Mouse (Mus musculus) liver, adult 2 months (tissue): ENCODE measurements at regions not wholly inside any gene's neighbourhood (a gene's known extent, or its start where the extent isn't known, plus 50 kb on each side); places are given as distances from the start of the nearest gene placed in this dataset.

Experiments
- CTCF ChIP-seq: fragments of 200-500 bp; IDR thresholded peaks from 2 replicates; pipeline ENCODE4 v1.5.1; 2011; ENCODE audit warnings: low read depth, low read length, control low read depth
- POLR2A ChIP-seq: fragments of 200-500 bp; IDR thresholded peaks from 2 replicates; pipeline ENCODE4 v1.6.1; 2011; ENCODE audit warnings: low read length, control low read depth; ENCODE audit not compliant: insufficient read depth; ENCODE audit errors: extremely low read depth

- no peak for TF ChIP-seq POLR2A
- no peak for TF ChIP-seq CTCF
Measured at GRCm38 (mm10) chr13:38815002-38815707, 145.5 kb downstream of the Slc35b3 start.
